Mouse (Mus musculus) lung, adult 2 months (tissue): Measurements from ENCODE around the gene Fshb. TPM values are rescaled to one million over a fixed set of nuclear protein-coding genes. Genes with fewer than 3 reads are reported as not detected.

ENCODE experiments used
- DNase-seq: peaks from one replicate; pipeline ENCODE4 v3.0.0; 2022
- H3K4me1 ChIP-seq: fragments of 200-500 bp; 2 replicates; pipeline ENCODE4 v1.6.1; 2011; ENCODE audit warnings: low read length; ENCODE audit not compliant: control insufficient read depth, insufficient read depth
- H3K4me3 ChIP-seq: fragments of 200-500 bp; replicated peaks from 2 replicates; pipeline ENCODE3; 2011; ENCODE audit warnings: low read depth, mild to moderate bottlenecking, control low read depth, low read length; ENCODE audit errors: extremely low read depth
- CTCF ChIP-seq: fragments of 200-500 bp; IDR thresholded peaks from 2 replicates; pipeline ENCODE4 v1.5.1; 2011; ENCODE audit warnings: mild to moderate bottlenecking, low read length, control low read depth; ENCODE audit not compliant: insufficient read depth
- POLR2A ChIP-seq: fragments of 200-500 bp; IDR thresholded peaks from 2 replicates; pipeline ENCODE4 v1.6.1; 2011; ENCODE audit warnings: low read depth, mild to moderate bottlenecking, control low read depth, low read length, borderline replicate concordance; ENCODE audit errors: extremely low read depth
- WGBS: fragments of 180-500 bp; shearing (Covaris S2); methylation state at CpG from one replicate; pipeline ENCODE4 v1.1.7; 2018; 5-methylcytosine and 5-hydroxymethylcytosine counted together
- polyA plus RNA-seq: library from polyadenylated mRNA; depleted of rRNA; stranded (reverse); fragments of >200 nt; gene quantifications from 2 replicates; pipeline ENCODE4 v1.2.3, GENCODE M21; 2012; rRNA removed

Fshb gene
- polyA plus RNA-seq, 1 experiment = not detected

DNA sequence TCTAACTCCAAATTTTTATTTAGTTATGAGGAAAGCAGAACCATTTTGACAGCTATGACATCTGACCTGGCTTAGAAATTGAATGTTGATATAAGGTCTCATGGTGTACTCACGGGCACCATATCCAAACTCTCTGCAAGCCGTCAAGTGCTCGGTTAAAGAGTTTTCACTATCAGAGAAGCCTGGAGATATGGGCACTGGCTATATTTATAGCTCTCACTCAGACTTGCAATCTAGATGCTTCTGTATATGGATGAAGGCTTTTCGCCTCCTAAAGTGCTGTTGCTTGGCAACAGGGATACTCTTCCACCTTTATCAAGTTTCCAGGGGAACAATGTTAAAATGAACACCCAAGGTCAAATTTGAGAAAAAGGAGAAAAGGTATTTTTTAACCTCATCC, 47.1 kb downstream of the Fshb start:
- Histone ChIP-seq H3K4me1 (no peaks in the 10 kb centered on the region), H3K4me3 (no peak overlapping the region)
- TF ChIP-seq POLR2A (no peak), CTCF (no peak)
- no peak for DNase-seq
- WGBS = 65% methylated on average over 4 of the region's 4 CpGs

GRCm38 (mm10) chr2:107010160-107010559, 49.3 kb downstream of the Fshb start:
- Histone ChIP-seq H3K4me1 (no peaks in the 10 kb centered on the region), H3K4me3 (no peak overlapping the region)
- WGBS = 79% methylated on average over 6 of the region's 6 CpGs
- TF ChIP-seq POLR2A (no peak), CTCF (no peak)
- no peak for DNase-seq

GRCm38 (mm10) chr2:107006378-107006777, 53.1 kb downstream of the Fshb start:
- Histone ChIP-seq H3K4me1 (no peaks in the 10 kb centered on the region), H3K4me3 (no peak overlapping the region)
- 63% methylated on average over 3 of the region's 3 CpGs for WGBS
- no peak for DNase-seq
- no peak for TF ChIP-seq POLR2A

Other genes starting within 250 kb of the Fshb start
- gene Arl14ep, start 85.2 kb downstream of the Fshb start, polyA plus RNA-seq = 4.7 and 7.5 TPM in 2 replicates
- gene Kcna4, start 231.0 kb upstream of the Fshb start, polyA plus RNA-seq = not detected in 2 replicates